Mouse (Mus musculus): ENCODE measurements around the gene Smc1a. TPM values are rescaled to one million over a fixed set of nuclear protein-coding genes. Genes with fewer than 3 reads are reported as not detected.

The Smc1a gene
- polyA plus RNA-seq, 1 experiment from 2014 or later: 83.4 TPM

DNA sequence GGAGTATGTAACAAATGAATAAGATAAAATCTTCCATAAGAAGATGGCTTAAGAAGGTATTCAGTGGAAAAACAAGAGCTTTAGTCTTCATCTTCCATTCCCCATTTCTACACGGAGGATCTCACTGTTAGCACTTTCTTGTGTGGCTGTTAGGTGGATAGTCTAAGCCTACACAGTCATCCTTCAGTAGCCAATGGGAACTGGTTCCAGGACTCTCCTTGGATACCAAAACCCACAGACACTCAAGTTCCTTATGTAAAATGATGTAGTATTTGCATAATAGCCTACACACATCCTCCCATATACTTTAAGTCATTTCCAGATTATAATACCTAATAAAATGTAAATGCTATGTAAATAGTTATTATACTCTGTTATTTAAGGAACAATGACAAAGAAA lies 81.3 kb downstream of the Smc1a start:
- no peak for ATAC-seq (replicated peaks; ENCODE audit: extremely low read depth, insufficient read depth, low FRiP score)
- no peak overlapping the region for H3K4me2 ChIP-seq (ENCODE audit: low read depth, low read length)
- no peak overlapping the region for H3K9ac ChIP-seq (ENCODE audit: low read length)
- 37% methylated on average over 1 of the region's 1 CpGs for WGBS
- no peaks in the 10 kb centered on the region for H3K9me3 ChIP-seq (replicated peaks; ENCODE audit: control insufficient read depth, low read length)
- H3K4me1 ChIP-seq (ENCODE audit: control insufficient read depth, insufficient read depth, low read length): no peaks in the 10 kb centered on the region
- H3K27ac ChIP-seq (ENCODE audit: low read length): no peak overlapping the region
- H3K27me3 ChIP-seq (ENCODE audit: control insufficient read depth, insufficient read depth, low read length): peaks cover 16% of the 10 kb centered on the region
- H3K36me3 ChIP-seq (ENCODE audit: control insufficient read depth, insufficient read depth): no peaks in the 10 kb centered on the region
- no peak overlapping the region for H3K4me3 ChIP-seq (ENCODE audit: low read length)

Other genes with a start within 250 kb of the Smc1a start
- gene Huwe1, start 215.6 kb upstream of the Smc1a start, polyA plus RNA-seq (2015; fragmentation: Nextera tagmentation; extraction: Ambion mirVana): 30.7 and 34.2 TPM in 2 replicates
- gene Hsd17b10, start 14.6 kb upstream of the Smc1a start, polyA plus RNA-seq (2015; fragmentation: Nextera tagmentation; extraction: Ambion mirVana): 221 and 234 TPM in 2 replicates
- 2.4 and 4.2 TPM in 2 replicates for gene Ribc1, start 133 bp upstream of the Smc1a start, polyA plus RNA-seq (2015; fragmentation: Nextera tagmentation; extraction: Ambion mirVana)
- gene Iqsec2, start 127.8 kb downstream of the Smc1a start, polyA plus RNA-seq (2015; fragmentation: Nextera tagmentation; extraction: Ambion mirVana): 41.7 and 49.4 TPM in 2 replicates
- 32.4 and 33.9 TPM in 2 replicates for gene Kdm5c, start 216.6 kb downstream of the Smc1a start, polyA plus RNA-seq (2015; fragmentation: Nextera tagmentation; extraction: Ambion mirVana)

All from heart, embryonic 16.5 days (tissue).